ENCODE assay signal across 8 mouse cellular contexts in genomic region chr8:26780515-26780914, GRCm38 (mm10).
DNase-seq lines count a peak whose midpoint lies in the region; ATAC-seq lines count a peak whose summit lies in the region.

No protein-coding gene starts in this region.

- peaks cover 3% of the 10 kb centered on the region; the same call in 1 of the 2 replicates for H3K4me1 ChIP-seq in embryonic facial prominence, embryonic 11.5 days (ENCODE audit: control insufficient read depth, insufficient read depth, low read length)
- peaks cover 25% of the 10 kb centered on the region for H3K4me1 ChIP-seq in hindbrain, embryonic 13.5 days (replicated peaks)
- H3K4me1 ChIP-seq in midbrain, embryonic 10.5 days: peaks cover 10% of the 10 kb centered on the region

- 30% methylated on average over 19 of the region's 19 CpGs for WGBS in embryonic facial prominence, embryonic 11.5 days
- WGBS in hindbrain, embryonic 13.5 days: 30% methylated on average over 19 of the region's 19 CpGs
- WGBS in midbrain, embryonic 10.5 days: 40% methylated on average over 19 of the region's 19 CpGs

- no peaks in the 10 kb centered on the region for H3K36me3 ChIP-seq in embryonic facial prominence, embryonic 11.5 days (replicated peaks; ENCODE audit: control insufficient read depth, insufficient read depth, low read depth, low read length)
- no peaks in the 10 kb centered on the region for H3K36me3 ChIP-seq in hindbrain, embryonic 13.5 days
- no peaks in the 10 kb centered on the region for H3K36me3 ChIP-seq in midbrain, embryonic 10.5 days

- peak overlapping the region; percentile 30 for H3K4me2 ChIP-seq in embryonic facial prominence, embryonic 11.5 days (ENCODE audit: low read depth, low read length)
- H3K4me2 ChIP-seq in hindbrain, embryonic 13.5 days: peak overlapping the region; percentile 48

- no peak overlapping the region for H3K27ac ChIP-seq in embryonic facial prominence, embryonic 11.5 days (replicated peaks; ENCODE audit: low read depth, low read length)
- H3K27ac ChIP-seq in hindbrain, embryonic 13.5 days: no peak overlapping the region
- H3K27ac ChIP-seq in midbrain, embryonic 10.5 days (replicated peaks): no peak overlapping the region

- H3K9me3 ChIP-seq in embryonic facial prominence, embryonic 11.5 days (replicated peaks; ENCODE audit: control insufficient read depth, low read length): no peaks in the 10 kb centered on the region
- H3K9me3 ChIP-seq in hindbrain, embryonic 13.5 days: no peaks in the 10 kb centered on the region
- no peaks in the 10 kb centered on the region for H3K9me3 ChIP-seq in midbrain, embryonic 10.5 days (replicated peaks)

- no peak overlapping the region for H3K4me3 ChIP-seq in embryonic facial prominence, embryonic 11.5 days (ENCODE audit: low read depth, low read length)
- H3K4me3 ChIP-seq in hindbrain, embryonic 13.5 days: 0 out of 2 replicates have a peak overlapping the region, but pooled peaks have one; percentile 22
- H3K4me3 ChIP-seq in midbrain, embryonic 10.5 days: peak overlapping the region; percentile 25

- ATAC-seq in embryonic facial prominence, embryonic 11.5 days (replicated peaks; ENCODE audit: insufficient number of reproducible peaks, low FRiP score, low TSS enrichment, low read depth): no peak
- ATAC-seq in hindbrain, embryonic 13.5 days (ENCODE audit: low FRiP score): no peak
- no peak for ATAC-seq in erythroid progenitor cell, adult 5-6 weeks (replicated peaks; ENCODE audit: low FRiP score, poor library complexity, severe bottlenecking)

- peak; percentile 34 to 60 for DNase-seq in kidney, postnatal 4 days
- DNase-seq in kidney, adult 9 months: no peak
- no peak for DNase-seq in embryonic facial prominence, embryonic 11.5 days (ENCODE audit: low spot score)
- DNase-seq in midbrain, embryonic 10.5 days (ENCODE audit: low spot score): peak; percentile 14
- no peak for DNase-seq in urinary bladder, postnatal 25 days (ENCODE audit: low spot score)
- DNase-seq in gastrocnemius, adult 8-10 months (ENCODE audit: low spot score in 2 of 2): no peak

- peak overlapping the region; percentile 18 for H3K9ac ChIP-seq in embryonic facial prominence, embryonic 11.5 days (replicated peaks; ENCODE audit: low read length)
- H3K9ac ChIP-seq in hindbrain, embryonic 13.5 days: peak overlapping the region; percentile 53; the same call in 1 of the 2 replicates

- no peaks in the 10 kb centered on the region for H3K27me3 ChIP-seq in embryonic facial prominence, embryonic 11.5 days (ENCODE audit: control insufficient read depth, insufficient read depth, low read length)
- H3K27me3 ChIP-seq in hindbrain, embryonic 13.5 days: peaks cover 13% of the 10 kb centered on the region; the same call in 1 of the 2 replicates
- peaks cover 14% of the 10 kb centered on the region; the same call in 1 of the 2 replicates for H3K27me3 ChIP-seq in midbrain, embryonic 10.5 days (ENCODE audit: low read depth, poor library complexity, severe bottlenecking)

Comparison
In these comparisons a context has a peak if more than half of its experiments do, and no peak if none do; other contexts are left out.
1. DNase-seq: peak in kidney, postnatal 4 days (2 of 2) and midbrain, embryonic 10.5 days (single experiment); none in kidney, adult 9 months (single experiment), embryonic facial prominence, embryonic 11.5 days (single experiment), urinary bladder, postnatal 25 days (single experiment) and gastrocnemius, adult 8-10 months (0 of 2).